Mouse (Mus musculus) left cerebral cortex, adult 9 months (tissue): ENCODE results near the gene Oscar.
"Not testable (repeated sequence)": the region's sequence is repeated elsewhere in the genome, so short reads cannot be mapped to it uniquely, and the experiment has no call there.

Experiments
- DNase-seq, 2 experiments: peaks; one replicate each; pipeline ENCODE4 v3.0.0; 2022; ENCODE audit warnings: low spot score in 2 of 2

The Oscar gene

GRCm38 (mm10) chr7:3610437-3610836, 5.5 kb downstream of the Oscar start:
- no peak for DNase-seq

- DNase-seq, result no peak
Observed at GRCm38 (mm10) chr7:3609082-3609481, 6.9 kb downstream of the Oscar start.

GRCm38 (mm10) chr7:3608668-3609067, 7.3 kb downstream of the Oscar start:
- DNase-seq, result no peak

GRCm38 (mm10) chr7:3607391-3607790, 8.6 kb downstream of the Oscar start:
- DNase-seq, result no peak

GRCm38 (mm10) chr7:3606798-3607197, 9.2 kb downstream of the Oscar start:
- DNase-seq, result no peak

- DNase-seq, result peak in 1 of 2 experiments; percentile 79
Observed at GRCm38 (mm10) chr7:3601119-3601518, 14.8 kb downstream of the Oscar start.

- DNase-seq, result not testable (repeated sequence)
Observed at GRCm38 (mm10) chr7:3597755-3598154, 18.2 kb downstream of the Oscar start.

- DNase-seq, result no peak
Observed at GRCm38 (mm10) chr7:3595146-3595545, 20.8 kb downstream of the Oscar start.

- no peak for DNase-seq
Observed at GRCm38 (mm10) chr7:3594686-3595085, 21.3 kb downstream of the Oscar start.

- DNase-seq, result no peak
Observed at GRCm38 (mm10) chr7:3593855-3594254, 22.1 kb downstream of the Oscar start.

- no peak for DNase-seq
Observed at GRCm38 (mm10) chr7:3591534-3591933, 24.4 kb downstream of the Oscar start.

GRCm38 (mm10) chr7:3590550-3590949, 25.4 kb downstream of the Oscar start:
- DNase-seq, result no peak

GRCm38 (mm10) chr7:3587292-3587691, 28.7 kb downstream of the Oscar start:
- DNase-seq, result no peak

GRCm38 (mm10) chr7:3586255-3586654, 29.7 kb downstream of the Oscar start:
- DNase-seq, result no peak

- no peak for DNase-seq
Observed at GRCm38 (mm10) chr7:3585763-3586162, 30.2 kb downstream of the Oscar start.

- DNase-seq, result no peak
Observed at GRCm38 (mm10) chr7:3580029-3580428, 35.9 kb downstream of the Oscar start.

- DNase-seq, result no peak
Observed at GRCm38 (mm10) chr7:3578952-3579546, 36.9 kb downstream of the Oscar start.

- no peak for DNase-seq
Observed at GRCm38 (mm10) chr7:3578196-3578595, 37.8 kb downstream of the Oscar start.

- no peak for DNase-seq
Observed at GRCm38 (mm10) chr7:3576354-3577124, 39.4 kb downstream of the Oscar start.

GRCm38 (mm10) chr7:3574216-3574615, 41.7 kb downstream of the Oscar start:
- peak in 1 of 2 experiments; percentile 28 for DNase-seq

GRCm38 (mm10) chr7:3571847-3572246, 44.1 kb downstream of the Oscar start:
- no peak for DNase-seq

- not testable (repeated sequence) for DNase-seq
Observed at GRCm38 (mm10) chr7:3570580-3570979, 45.4 kb downstream of the Oscar start.

GRCm38 (mm10) chr7:3569725-3570124, 46.2 kb downstream of the Oscar start:
- DNase-seq, result no peak
